In the genomic region with DNA sequence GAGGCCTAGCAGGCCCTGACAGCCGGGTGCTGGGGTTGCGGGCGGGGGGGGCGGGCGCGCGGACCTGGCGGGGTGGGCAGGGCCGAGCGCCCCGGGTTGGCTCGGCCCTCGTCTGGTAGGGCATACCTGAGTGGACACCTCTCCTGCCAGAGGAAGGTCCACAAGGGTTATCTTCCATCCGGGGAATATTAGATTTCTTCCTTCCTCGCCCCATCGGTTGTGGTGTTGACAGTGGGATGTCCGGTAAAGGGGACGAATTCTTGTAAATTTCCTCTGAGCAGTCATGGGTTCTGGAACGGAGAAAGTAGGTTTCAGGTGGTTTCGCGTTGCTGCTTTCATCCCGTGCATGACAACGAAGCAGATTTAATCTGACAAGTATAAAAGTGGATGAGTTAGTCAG, we compare ENCODE assay signal across 8 mouse cellular contexts. TPM values are rescaled to one million over a fixed set of nuclear protein-coding genes. Genes with fewer than 3 reads are reported as not detected.
A peak's percentile ranks its signal among the peaks of the same experiment; 100 is the strongest.
DNase-seq lines count a peak whose midpoint lies in the region; ATAC-seq and TF ChIP-seq lines count a peak whose summit lies in the region.

No protein-coding gene starts in this region.

- H3K4me2 ChIP-seq in lung, embryonic 16.5 days (ENCODE audit: low read depth, low read length) = peak overlapping the region; percentile 67
- peak overlapping the region; percentile 79 for H3K4me2 ChIP-seq in heart, embryonic 16.5 days (ENCODE audit: low read depth, low read length)

- H3K27me3 ChIP-seq in lung, embryonic 16.5 days (ENCODE audit: control insufficient read depth, insufficient read depth, low read depth, low read length) = no peaks in the 10 kb centered on the region
- H3K27me3 ChIP-seq in heart, embryonic 16.5 days (ENCODE audit: control insufficient read depth, insufficient read depth, low read length) = no peaks in the 10 kb centered on the region

- no peak for TF ChIP-seq CTCF in bone marrow macrophage, adult 2 months (IDR thresholded peaks at IDR 0.05; ENCODE audit: low read depth, low read length)

- DNase-seq in lung, postnatal 36 days = no peak
- no peak for DNase-seq in cerebellum, adult 11-12 months
- no peak for DNase-seq in spleen, postnatal 4 days (ENCODE audit: low spot score in 2 of 2)
- no peak for DNase-seq in lung, postnatal 10 days

- TF ChIP-seq POLR2A in bone marrow macrophage, adult 2 months (IDR thresholded peaks at IDR 0.05; ENCODE audit: borderline replicate concordance, low read depth, low read length) = no peak

- H3K9me3 ChIP-seq in lung, embryonic 16.5 days (ENCODE audit: control insufficient read depth, low read length) = no peaks in the 10 kb centered on the region
- no peaks in the 10 kb centered on the region for H3K9me3 ChIP-seq in heart, embryonic 16.5 days (replicated peaks; ENCODE audit: control insufficient read depth, low read length)

- peak; percentile 51 for ATAC-seq in lung, embryonic 16.5 days (ENCODE audit: low read depth)
- peak; percentile 19; the same call in 1 of the 2 replicates for ATAC-seq in heart, embryonic 16.5 days (replicated peaks; ENCODE audit: extremely low read depth, insufficient read depth, low FRiP score)
- peak; percentile 37 for ATAC-seq in megakaryocyte-erythroid progenitor cell, adult 5-6 weeks (replicated peaks; ENCODE audit: low FRiP score, low TSS enrichment, poor library complexity, severe bottlenecking)

- peaks cover 4% of the 10 kb centered on the region for H3K4me1 ChIP-seq in lung, embryonic 16.5 days (replicated peaks; ENCODE audit: control insufficient read depth, insufficient read depth, low read length)
- peaks cover 13% of the 10 kb centered on the region for H3K4me1 ChIP-seq in bone marrow macrophage, adult 2 months (ENCODE audit: control insufficient read depth, insufficient read depth, low read length)
- H3K4me1 ChIP-seq in heart, embryonic 16.5 days (ENCODE audit: control insufficient read depth, insufficient read depth, low read length) = peaks cover 6% of the 10 kb centered on the region; the same call in 1 of the 2 replicates

- H3K4me3 ChIP-seq in lung, embryonic 16.5 days (ENCODE audit: low read length) = peak overlapping the region; percentile 76
- peak overlapping the region; percentile 76 for H3K4me3 ChIP-seq in bone marrow macrophage, adult 2 months (ENCODE audit: insufficient read depth, low read length)
- H3K4me3 ChIP-seq in heart, embryonic 16.5 days (ENCODE audit: low read length) = peak overlapping the region; percentile 72

- under 1% methylated on average over 20 of the region's 23 CpGs for WGBS in lung, embryonic 16.5 days
- 1% methylated on average over 23 of the region's 23 CpGs for WGBS in heart, embryonic 16.5 days

- peaks cover 15% of the 10 kb centered on the region; the same call in 1 of the 2 replicates for H3K36me3 ChIP-seq in lung, embryonic 16.5 days (ENCODE audit: control insufficient read depth, insufficient read depth, low read length)
- H3K36me3 ChIP-seq in heart, embryonic 16.5 days (ENCODE audit: control insufficient read depth, insufficient read depth) = peaks cover 23% of the 10 kb centered on the region

- peak overlapping the region; percentile 76 for H3K27ac ChIP-seq in lung, embryonic 16.5 days (ENCODE audit: low read length)
- H3K27ac ChIP-seq in bone marrow macrophage, adult 2 months (ENCODE audit: insufficient read depth, low read depth, low read length) = no peak overlapping the region; the same call in 1 of the 2 replicates
- peak overlapping the region; percentile 88 for H3K27ac ChIP-seq in heart, embryonic 16.5 days (ENCODE audit: low read length)

- peak overlapping the region; percentile 84 for H3K9ac ChIP-seq in lung, embryonic 16.5 days (ENCODE audit: low read length)
- H3K9ac ChIP-seq in heart, embryonic 16.5 days (ENCODE audit: low read length) = peak overlapping the region; percentile 83

RNA-seq across cellular contexts. Expression of gene 4932438A13Rik, which starts 0.5 kb away (rescaled TPM):
- polyA plus RNA-seq in lung, embryonic 16.5 days (2015; fragmentation: Nextera tagmentation; extraction: Ambion mirVana) = 49.4 and 53.0 TPM in 2 replicates
- polyA plus RNA-seq in bone marrow macrophage, adult 2 months (2012; ENCODE audit: insufficient read depth, insufficient read length, missing spikeins) = 32.8 and 37.9 TPM in 2 replicates
- 36.2 and 36.4 TPM in 2 replicates for polyA plus RNA-seq in heart, embryonic 16.5 days (2015; fragmentation: Nextera tagmentation; extraction: Ambion mirVana)
- total RNA-seq in megakaryocyte-erythroid progenitor cell, adult 5-6 weeks (2014; fragmentation: Nextera tagmentation) = 67.8 and 79.9 TPM in 2 replicates
- total RNA-seq in megakaryocyte-erythroid progenitor cell, adult 5-6 weeks (2017) = 46.4 and 55.3 TPM in 2 replicates
